Mouse (Mus musculus) MEL (cell line): Measurements from ENCODE around the gene Rbms3.

Experiments
- CTCF ChIP-seq, 3 experiments: IDR thresholded peaks in 2 of 3; conservative IDR thresholded peaks in 1 of 3; 2 replicates each; pipeline ENCODE4 v1.5.1; 2011 to 2012; ENCODE audit warnings: low read length in 3 of 3, low read depth in 2 of 3, mild to moderate bottlenecking in 2 of 3, improper control_type of control experiment in 1 of 3, inconsistent platforms in 1 of 3, mixed read lengths in 1 of 3, moderate library complexity in 1 of 3; ENCODE audit not compliant: control insufficient read depth in 1 of 3, insufficient read depth in 1 of 3, poor library complexity in 1 of 3, severe bottlenecking in 1 of 3
- ETS1 ChIP-seq: IDR thresholded peaks from 2 replicates; pipeline ENCODE4 v1.6.1; 2012; ENCODE audit warnings: low read depth, mild to moderate bottlenecking, inconsistent platforms, low read length, improper control_type of control experiment, moderate library complexity
- GABPA ChIP-seq: IDR thresholded peaks from 2 replicates; pipeline ENCODE4 v1.6.1; 2012; ENCODE audit warnings: low read depth, mild to moderate bottlenecking, inconsistent platforms, low read length, improper control_type of control experiment, moderate library complexity
- KAT2A ChIP-seq: conservative IDR thresholded peaks from 2 replicates; pipeline ENCODE4 v1.6.1; 2012; ENCODE audit warnings: low read depth, low read length, improper control_type of control experiment, inconsistent platforms
- MAFK ChIP-seq: IDR thresholded peaks from 2 replicates; pipeline ENCODE4 v1.6.1; 2011; ENCODE audit warnings: low read depth, mild to moderate bottlenecking, low read length, improper control_type of control experiment, borderline replicate concordance
- POLR2A ChIP-seq, 2 experiments: IDR thresholded peaks; 2 replicates each; pipeline ENCODE4 v1.6.1; 2011 to 2012; ENCODE audit warnings: low read length in 2 of 2, mild to moderate bottlenecking in 2 of 2, control low read depth in 1 of 2, improper control_type of control experiment in 1 of 2, low read depth in 1 of 2, moderate library complexity in 1 of 2; ENCODE audit not compliant: control insufficient read depth in 1 of 2, insufficient read depth in 1 of 2, poor library complexity in 1 of 2
- TBP ChIP-seq: IDR thresholded peaks from 2 replicates; pipeline ENCODE4 v1.8.0; 2011; ENCODE audit warnings: low read depth, low read length, improper control_type of control experiment
- TCF12 ChIP-seq: IDR thresholded peaks from 2 replicates; pipeline ENCODE4 v1.6.1; 2014; ENCODE audit warnings: low read depth, mild to moderate bottlenecking, inconsistent platforms, low read length, improper control_type of control experiment, moderate library complexity

- TF ChIP-seq MAFK = no peak
- TF ChIP-seq CTCF (IDR thresholded peaks at IDR 0.05 in 2 of 3, conservative IDR thresholded peaks at IDR 0.05 in 1 of 3; ENCODE audit: control insufficient read depth in 1 of 3, insufficient read depth in 1 of 3, low read depth in 2 of 3, low read length in 3 of 3, poor library complexity in 1 of 3, severe bottlenecking in 1 of 3) = no peak
- no peak for TF ChIP-seq TCF12
- no peak for TF ChIP-seq GABPA
- no peak for TF ChIP-seq KAT2A
- no peak for TF ChIP-seq POLR2A (IDR thresholded peaks at IDR 0.05; ENCODE audit: control insufficient read depth in 1 of 2, insufficient read depth in 1 of 2, low read depth in 1 of 2, low read length in 2 of 2, poor library complexity in 1 of 2)
- TF ChIP-seq ETS1 = no peak
- TF ChIP-seq TBP = no peak
Observed at GRCm38 (mm10) chr9:117180658-117181057, 449.1 kb downstream of the Rbms3 start.
